Mouse (Mus musculus) lung, adult 2 months (tissue): ENCODE data around the gene Etfrf1.

ENCODE experiments used
- CTCF ChIP-seq: fragments of 200-500 bp; IDR thresholded peaks from 2 replicates; pipeline ENCODE4 v1.5.1; 2011; ENCODE audit warnings: mild to moderate bottlenecking, low read length, control low read depth; ENCODE audit not compliant: insufficient read depth
- POLR2A ChIP-seq: fragments of 200-500 bp; IDR thresholded peaks from 2 replicates; pipeline ENCODE4 v1.6.1; 2011; ENCODE audit warnings: low read depth, mild to moderate bottlenecking, control low read depth, low read length, borderline replicate concordance; ENCODE audit errors: extremely low read depth

DNA sequence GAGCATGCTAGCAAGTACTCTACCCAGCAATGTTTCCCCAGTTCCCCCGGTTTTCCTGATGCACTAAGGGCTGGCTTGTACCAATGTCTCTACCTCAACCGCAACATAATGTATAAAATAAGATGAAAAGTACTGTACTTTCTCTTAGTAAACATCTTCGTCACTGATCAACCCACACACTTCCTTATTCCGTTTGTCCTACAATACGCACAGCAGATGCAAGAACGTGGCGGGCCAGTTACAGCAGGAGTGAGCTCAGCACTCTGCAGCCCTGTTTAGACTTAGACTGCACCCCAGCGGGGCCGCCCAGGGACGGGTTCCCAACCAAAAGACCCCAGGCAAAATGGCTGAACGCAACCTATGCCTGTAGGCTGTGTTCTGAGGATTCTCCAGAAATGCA lies 17.5 kb upstream of the Etfrf1 start:
- no peak for TF ChIP-seq CTCF
- TF ChIP-seq POLR2A, result no peak
